Mouse (Mus musculus): ENCODE results near the gene Khnyn. TPM values are rescaled to one million over a fixed set of nuclear protein-coding genes. Genes with fewer than 3 reads are reported as not detected.

Khnyn gene
- polyA plus RNA-seq, 1 experiment from 2014 or later = 11.1 TPM

GRCm38 (mm10) chr14:55877469-55878315, 7.1 kb upstream of the Khnyn start:
- Histone ChIP-seq H3K9ac (replicated peaks) (no peak overlapping the region), H3K4me2 (replicated peaks) (no peak overlapping the region), H3K36me3 (peaks cover 7% of the 10 kb centered on the region), H3K4me3 (replicated peaks) (no peak overlapping the region), H3K4me1 (replicated peaks) (peaks cover 11% of the 10 kb centered on the region), H3K27me3 (no peaks in the 10 kb centered on the region), H3K27ac (no peak overlapping the region), H3K9me3 (no peaks in the 10 kb centered on the region)
- 41% methylated on average over 14 of the region's 14 CpGs for WGBS
- no peak for ATAC-seq

- no peaks in the 10 kb centered on the region for H3K27me3 ChIP-seq
- peaks cover 7% of the 10 kb centered on the region for H3K4me1 ChIP-seq (replicated peaks)
- no peaks in the 10 kb centered on the region for H3K36me3 ChIP-seq
- H3K4me2 ChIP-seq (replicated peaks) = no peak overlapping the region
- ATAC-seq = no peak
- H3K9me3 ChIP-seq = no peaks in the 10 kb centered on the region
- 40% methylated on average over 7 of the region's 7 CpGs for WGBS
- no peak overlapping the region for H3K9ac ChIP-seq (replicated peaks)
- no peak overlapping the region for H3K27ac ChIP-seq
- no peak overlapping the region for H3K4me3 ChIP-seq (replicated peaks)
Observed at GRCm38 (mm10) chr14:55878316-55878940, 6.3 kb upstream of the Khnyn start.

GRCm38 (mm10) chr14:55879623-55880022, 5.1 kb upstream of the Khnyn start:
- no peak overlapping the region for H3K27ac ChIP-seq
- no peaks in the 10 kb centered on the region for H3K9me3 ChIP-seq
- H3K9ac ChIP-seq (replicated peaks) = no peak overlapping the region
- no peaks in the 10 kb centered on the region for H3K36me3 ChIP-seq
- no peak for ATAC-seq
- no peak overlapping the region for H3K4me3 ChIP-seq (replicated peaks)
- H3K4me2 ChIP-seq (replicated peaks) = no peak overlapping the region
- H3K4me1 ChIP-seq (replicated peaks) = peaks cover 9% of the 10 kb centered on the region
- no peaks in the 10 kb centered on the region for H3K27me3 ChIP-seq
- 34% methylated on average over 1 of the region's 1 CpGs for WGBS

- no peak overlapping the region for H3K4me3 ChIP-seq (replicated peaks)
- no peaks in the 10 kb centered on the region for H3K27me3 ChIP-seq
- no peak overlapping the region for H3K27ac ChIP-seq
- peaks cover 18% of the 10 kb centered on the region for H3K4me1 ChIP-seq (replicated peaks)
- H3K9ac ChIP-seq (replicated peaks) = no peak overlapping the region
- ATAC-seq = no peak
- no peaks in the 10 kb centered on the region for H3K36me3 ChIP-seq
- H3K4me2 ChIP-seq (replicated peaks) = no peak overlapping the region
- no peaks in the 10 kb centered on the region for H3K9me3 ChIP-seq
- WGBS = 85% methylated on average over 8 of the region's 8 CpGs
Observed at GRCm38 (mm10) chr14:55880982-55881381, 3.8 kb upstream of the Khnyn start.

GRCm38 (mm10) chr14:55882171-55882641, 2.5 kb upstream of the Khnyn start:
- peaks cover 27% of the 10 kb centered on the region for H3K4me1 ChIP-seq (replicated peaks)
- H3K9me3 ChIP-seq = no peaks in the 10 kb centered on the region
- H3K9ac ChIP-seq (replicated peaks) = no peak overlapping the region
- no peak overlapping the region for H3K27ac ChIP-seq
- no peak overlapping the region for H3K4me3 ChIP-seq (replicated peaks)
- H3K36me3 ChIP-seq = peaks cover 9% of the 10 kb centered on the region
- ATAC-seq = no peak
- H3K4me2 ChIP-seq (replicated peaks) = no peak overlapping the region
- 72% methylated on average over 6 of the region's 6 CpGs for WGBS
- H3K27me3 ChIP-seq = no peaks in the 10 kb centered on the region

GRCm38 (mm10) chr14:55883149-55883661, 1.5 kb upstream of the Khnyn start:
- WGBS = 96% methylated on average over 13 of the region's 13 CpGs
- peaks cover 19% of the 10 kb centered on the region for H3K36me3 ChIP-seq

GRCm38 (mm10) chr14:55883663-55884062, 1.1 kb upstream of the Khnyn start:
- Histone ChIP-seq H3K27me3 (no peaks in the 10 kb centered on the region), H3K27ac (peak overlapping the region; percentile 65; the same call in 1 of the 2 replicates), H3K36me3 (peaks cover 22% of the 10 kb centered on the region), H3K9ac (replicated peaks) (no peak overlapping the region), H3K4me1 (replicated peaks) (peaks cover 27% of the 10 kb centered on the region), H3K4me2 (replicated peaks) (0 out of 2 replicates have a peak overlapping the region, but pooled peaks have one; percentile 79), H3K4me3 (replicated peaks) (no peak overlapping the region), H3K9me3 (no peaks in the 10 kb centered on the region)
- ATAC-seq = no peak
- WGBS = 93% methylated on average over 12 of the region's 12 CpGs

More at GRCm38 (mm10) chr14:55883149-55883661, 1.5 kb upstream of the Khnyn start:
- H3K27ac ChIP-seq = no peak overlapping the region
- ATAC-seq = no peak
- peaks cover 27% of the 10 kb centered on the region for H3K4me1 ChIP-seq (replicated peaks)
- H3K9ac ChIP-seq (replicated peaks) = no peak overlapping the region
- no peaks in the 10 kb centered on the region for H3K27me3 ChIP-seq
- no peak overlapping the region for H3K4me3 ChIP-seq (replicated peaks)
- no peak overlapping the region for H3K4me2 ChIP-seq (replicated peaks)
- no peaks in the 10 kb centered on the region for H3K9me3 ChIP-seq

GRCm38 (mm10) chr14:55884166-55884565, 581 bp upstream of the Khnyn start, which contains the start of gene Cbln3:
Gene Cbln3, minus strand, starts transcription at chr14:55884392.
- no peaks in the 10 kb centered on the region for H3K9me3 ChIP-seq
- H3K4me3 ChIP-seq (replicated peaks) = peak within 1 kb of the TSS; percentile 85
- H3K36me3 ChIP-seq = peaks cover 26% of the 10 kb centered on the region
- WGBS = 38% methylated on average over 4 of the region's 4 CpGs
- peak within 1 kb of the TSS; percentile 85 for H3K9ac ChIP-seq (replicated peaks)
- peak; percentile 46 for ATAC-seq
- peak within 1 kb of the TSS; percentile 79 for H3K4me2 ChIP-seq (replicated peaks)
- H3K27ac ChIP-seq = peak within 1 kb of the TSS; percentile 65
- no peaks in the 10 kb centered on the region for H3K27me3 ChIP-seq
- H3K4me1 ChIP-seq (replicated peaks) = peaks cover 27% of the 10 kb centered on the region

- H3K4me1 ChIP-seq (replicated peaks) = peaks cover 27% of the 10 kb centered on the region
- H3K27me3 ChIP-seq = no peaks in the 10 kb centered on the region
- H3K9ac ChIP-seq (replicated peaks) = peak overlapping the region; percentile 85
- 2% methylated on average over 9 of the region's 30 CpGs for WGBS
- H3K4me2 ChIP-seq (replicated peaks) = peak overlapping the region; percentile 79
- peak overlapping the region; percentile 65 for H3K27ac ChIP-seq
- H3K9me3 ChIP-seq = no peaks in the 10 kb centered on the region
- peak; percentile 69 for ATAC-seq
- H3K4me3 ChIP-seq (replicated peaks) = peak overlapping the region; percentile 85
- H3K36me3 ChIP-seq = peaks cover 36% of the 10 kb centered on the region
Observed at GRCm38 (mm10) chr14:55885114-55885790, 505 bp downstream of the Khnyn start.

GRCm38 (mm10) chr14:55885791-55886271, 1.1 kb downstream of the Khnyn start:
- H3K36me3 ChIP-seq = peaks cover 40% of the 10 kb centered on the region
- H3K9me3 ChIP-seq = no peaks in the 10 kb centered on the region
- no peaks in the 10 kb centered on the region for H3K27me3 ChIP-seq
- H3K27ac ChIP-seq = no peak overlapping the region
- 15% methylated on average over 16 of the region's 16 CpGs for WGBS
- H3K4me2 ChIP-seq (replicated peaks) = peak overlapping the region; percentile 79
- H3K4me1 ChIP-seq (replicated peaks) = peaks cover 27% of the 10 kb centered on the region
- peak overlapping the region; percentile 85 for H3K9ac ChIP-seq (replicated peaks)
- no peak for ATAC-seq
- H3K4me3 ChIP-seq (replicated peaks) = peak overlapping the region; percentile 85

- no peak overlapping the region for H3K4me3 ChIP-seq (replicated peaks)
- H3K4me1 ChIP-seq (replicated peaks) = peaks cover 27% of the 10 kb centered on the region
- H3K9me3 ChIP-seq = no peaks in the 10 kb centered on the region
- WGBS = 85% methylated on average over 24 of the region's 24 CpGs
- H3K36me3 ChIP-seq = peaks cover 47% of the 10 kb centered on the region
- no peak overlapping the region for H3K27ac ChIP-seq
- ATAC-seq = no peak
- peak overlapping the region; percentile 85; the same call in 1 of the 2 replicates for H3K9ac ChIP-seq (replicated peaks)
- peak overlapping the region; percentile 79; the same call in 1 of the 2 replicates for H3K4me2 ChIP-seq (replicated peaks)
- H3K27me3 ChIP-seq = no peaks in the 10 kb centered on the region
Observed at GRCm38 (mm10) chr14:55886571-55887382, 2.0 kb downstream of the Khnyn start.
